Mouse (Mus musculus) liver, adult 2 months (tissue): ENCODE results near the gene Nhlrc3. TPM values are rescaled to one million over a fixed set of nuclear protein-coding genes. Genes with fewer than 3 reads are reported as not detected.
A peak's percentile ranks its signal among the peaks of the same experiment; 100 is the strongest.

Experiments
- DNase-seq: peaks from one replicate; pipeline ENCODE4 v3.0.0-alpha.2; 2011; ENCODE audit warnings: low read depth, low spot score; ENCODE audit errors: extremely low read depth
- H3K27ac ChIP-seq: fragments of 200-500 bp; replicated peaks from 2 replicates; pipeline ENCODE4 v1.5.1; 2012; ENCODE audit warnings: low read depth, mild to moderate bottlenecking, control low read depth, inconsistent platforms, low read length; ENCODE audit not compliant: insufficient read depth
- H3K27me3 ChIP-seq: fragments of 200-500 bp; 2 replicates; pipeline ENCODE4 v1.6.1; 2012; ENCODE audit warnings: mild to moderate bottlenecking, moderate library complexity, low read length, inconsistent platforms; ENCODE audit not compliant: control insufficient read depth, insufficient read depth
- H3K36me3 ChIP-seq: fragments of 200-500 bp; 2 replicates; pipeline ENCODE4 v1.6.1; 2012; ENCODE audit warnings: low read length, inconsistent platforms; ENCODE audit not compliant: control insufficient read depth, insufficient read depth
- H3K4me1 ChIP-seq: fragments of 200-500 bp; 2 replicates; pipeline ENCODE4 v1.6.1; 2011; ENCODE audit warnings: low read length; ENCODE audit not compliant: control insufficient read depth, insufficient read depth
- H3K4me3 ChIP-seq: fragments of 200-500 bp; 2 replicates; pipeline ENCODE4 v1.5.1; 2011; ENCODE audit warnings: low read depth, mild to moderate bottlenecking, control low read depth, low read length, moderate library complexity; ENCODE audit not compliant: insufficient read depth
- H3K79me2 ChIP-seq: fragments of 200-500 bp; 2 replicates; pipeline ENCODE4 v1.6.1; 2012; ENCODE audit warnings: inconsistent platforms, mild to moderate bottlenecking, low read length, moderate library complexity; ENCODE audit not compliant: control insufficient read depth, insufficient read depth
- H3K9ac ChIP-seq: fragments of 200-500 bp; 2 replicates; pipeline ENCODE4 v1.6.1; 2012; ENCODE audit warnings: low read depth, mild to moderate bottlenecking, control low read depth, inconsistent platforms, low read length
- CTCF ChIP-seq: fragments of 200-500 bp; IDR thresholded peaks from 2 replicates; pipeline ENCODE4 v1.5.1; 2011; ENCODE audit warnings: low read depth, low read length, control low read depth
- POLR2A ChIP-seq: fragments of 200-500 bp; IDR thresholded peaks from 2 replicates; pipeline ENCODE4 v1.6.1; 2011; ENCODE audit warnings: low read length, control low read depth; ENCODE audit not compliant: insufficient read depth; ENCODE audit errors: extremely low read depth
- WGBS: fragments of 180-500 bp; shearing (Covaris S2); methylation state at CpG from one replicate; pipeline ENCODE4 v1.1.7; 2018; 5-methylcytosine and 5-hydroxymethylcytosine counted together
- polyA plus RNA-seq: library from polyadenylated mRNA; depleted of rRNA; stranded (reverse); fragments of >200 nt; gene quantifications from 2 replicates; pipeline ENCODE4 v1.2.3, GENCODE M21; 2012
- total RNA-seq: library from RNA; depleted of rRNA; stranded (reverse); fragments of >200 nt; gene quantifications from 2 replicates; pipeline ENCODE4 v1.2.3, GENCODE M21; 2014

Nhlrc3 gene
- total and polyA plus RNA-seq, 2 experiments = 5.9 to 8.0 TPM

GRCm38 (mm10) chr3:53454005-53454404 lies 9.1 kb downstream of the Nhlrc3 start:
- 30% methylated on average over 6 of the region's 6 CpGs for WGBS
- H3K27me3 ChIP-seq = no peaks in the 10 kb centered on the region
- H3K4me1 ChIP-seq = peaks cover 24% of the 10 kb centered on the region
- no peak overlapping the region for H3K4me3 ChIP-seq
- H3K36me3 ChIP-seq = peaks cover 30% of the 10 kb centered on the region
- DNase-seq = peak; percentile 91
- H3K79me2 ChIP-seq = no peaks in the 10 kb centered on the region
- no peak overlapping the region for H3K9ac ChIP-seq
- TF ChIP-seq POLR2A (no peak), CTCF (no peak)
- peak overlapping the region; percentile 50 for H3K27ac ChIP-seq

- peaks cover 27% of the 10 kb centered on the region for H3K36me3 ChIP-seq
- no peaks in the 10 kb centered on the region for H3K27me3 ChIP-seq
- DNase-seq = no peak
- no peak for TF ChIP-seq POLR2A
- no peak for TF ChIP-seq CTCF
- H3K4me1 ChIP-seq = peaks cover 24% of the 10 kb centered on the region
- H3K9ac ChIP-seq = no peak overlapping the region
- no peaks in the 10 kb centered on the region for H3K79me2 ChIP-seq
- H3K27ac ChIP-seq = peak overlapping the region; percentile 29; the same call in 1 of the 2 replicates
- 91% methylated on average over 7 of the region's 7 CpGs for WGBS
- H3K4me3 ChIP-seq = no peak overlapping the region
Observed at GRCm38 (mm10) chr3:53453346-53453745, 9.8 kb downstream of the Nhlrc3 start.

- no peak overlapping the region for H3K4me3 ChIP-seq
- DNase-seq = no peak
- peaks cover 24% of the 10 kb centered on the region for H3K4me1 ChIP-seq
- no peak overlapping the region for H3K9ac ChIP-seq
- H3K27ac ChIP-seq = peak overlapping the region; percentile 49
- WGBS = 89% methylated on average over 10 of the region's 10 CpGs
- no peak for TF ChIP-seq CTCF
- TF ChIP-seq POLR2A = no peak
- H3K79me2 ChIP-seq = no peaks in the 10 kb centered on the region
- H3K27me3 ChIP-seq = no peaks in the 10 kb centered on the region
- peaks cover 22% of the 10 kb centered on the region for H3K36me3 ChIP-seq
Observed at GRCm38 (mm10) chr3:53452351-53452750, 10.8 kb downstream of the Nhlrc3 start.

GRCm38 (mm10) chr3:53450666-53451065 lies 12.5 kb downstream of the Nhlrc3 start:
- Histone ChIP-seq H3K36me3 (peaks cover 12% of the 10 kb centered on the region; the same call in 1 of the 2 replicates), H3K27ac (no peak overlapping the region)

GRCm38 (mm10) chr3:53448208-53448607 lies 14.9 kb downstream of the Nhlrc3 start:
- TF ChIP-seq POLR2A (no peak), CTCF (peak; percentile 57)
- no peak overlapping the region for H3K4me3 ChIP-seq
- H3K27ac ChIP-seq = no peak overlapping the region
- peaks cover 7% of the 10 kb centered on the region for H3K4me1 ChIP-seq
- no peaks in the 10 kb centered on the region for H3K27me3 ChIP-seq
- H3K36me3 ChIP-seq = peaks cover 12% of the 10 kb centered on the region; the same call in 1 of the 2 replicates
- H3K79me2 ChIP-seq = no peaks in the 10 kb centered on the region
- peak; percentile 74 for DNase-seq
- WGBS = 32% methylated on average over 2 of the region's 2 CpGs
- H3K9ac ChIP-seq = no peak overlapping the region

More at GRCm38 (mm10) chr3:53450666-53451065, 12.5 kb downstream of the Nhlrc3 start:
- WGBS = 81% methylated on average over 11 of the region's 11 CpGs
- DNase-seq = no peak
- Histone ChIP-seq H3K27me3 (no peaks in the 10 kb centered on the region), H3K79me2 (no peaks in the 10 kb centered on the region), H3K4me3 (no peak overlapping the region), H3K4me1 (peaks cover 24% of the 10 kb centered on the region), H3K9ac (no peak overlapping the region)
- no peak for TF ChIP-seq POLR2A
- no peak for TF ChIP-seq CTCF

GRCm38 (mm10) chr3:53446801-53447200 lies 16.3 kb downstream of the Nhlrc3 start:
- DNase-seq = no peak
- H3K36me3 ChIP-seq = peaks cover 7% of the 10 kb centered on the region; the same call in 1 of the 2 replicates
- no peaks in the 10 kb centered on the region for H3K27me3 ChIP-seq
- H3K9ac ChIP-seq = no peak overlapping the region
- no peaks in the 10 kb centered on the region for H3K79me2 ChIP-seq
- no peak overlapping the region for H3K4me3 ChIP-seq
- no peak overlapping the region for H3K27ac ChIP-seq
- WGBS = 89% methylated on average over 3 of the region's 3 CpGs
- TF ChIP-seq CTCF (no peak), POLR2A (no peak)
- no peaks in the 10 kb centered on the region for H3K4me1 ChIP-seq
